Mouse (Mus musculus): ENCODE results near the gene Slx1b. TPM values are rescaled to one million over a fixed set of nuclear protein-coding genes. Genes with fewer than 3 reads are reported as not detected.

The Slx1b gene
- polyA plus RNA-seq, 1 experiment, result 3.4 TPM

DNA sequence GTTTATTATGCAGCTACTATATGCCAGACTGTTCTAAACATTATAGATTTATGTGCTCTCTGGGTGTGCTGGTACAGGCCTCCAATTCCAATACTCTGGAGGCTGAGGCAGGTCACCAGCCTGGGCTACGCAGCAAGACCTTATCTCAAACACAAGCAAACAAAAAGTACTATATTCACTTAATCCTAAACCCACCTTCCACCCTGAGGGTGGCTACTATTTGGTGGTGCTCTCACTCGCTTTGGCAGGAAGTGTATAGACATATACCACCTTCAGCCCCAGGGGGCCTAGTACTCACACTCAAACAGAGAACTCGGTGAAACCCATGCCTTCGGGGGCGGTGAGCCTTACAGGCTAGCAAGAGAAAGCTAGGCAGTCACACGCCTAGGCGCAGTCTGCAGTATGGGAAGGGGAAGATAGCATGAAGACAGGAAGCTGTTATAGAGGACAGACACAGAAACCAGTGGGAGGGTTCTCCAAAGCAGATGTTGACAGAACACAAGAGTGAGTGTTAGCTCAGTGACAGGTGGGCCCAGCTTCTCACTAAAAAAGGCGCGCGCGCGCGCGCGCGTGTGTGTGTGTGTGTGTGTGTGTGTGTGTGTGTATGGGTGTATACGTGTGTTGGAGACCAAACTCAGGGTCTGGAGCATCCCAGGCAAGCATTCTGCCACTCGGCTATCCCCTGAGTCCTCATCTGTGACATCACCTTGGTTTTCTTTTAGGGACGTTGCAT, 12.0 kb upstream of the Slx1b start, which contains the start of gene Coro1a:
Coro1a (minus strand) TSS at position 346 of the 733 bp plus-strand sequence.
- no peak for TF ChIP-seq GATA1 (IDR thresholded peaks at IDR 0.05; ENCODE audit: low read length)

DNA sequence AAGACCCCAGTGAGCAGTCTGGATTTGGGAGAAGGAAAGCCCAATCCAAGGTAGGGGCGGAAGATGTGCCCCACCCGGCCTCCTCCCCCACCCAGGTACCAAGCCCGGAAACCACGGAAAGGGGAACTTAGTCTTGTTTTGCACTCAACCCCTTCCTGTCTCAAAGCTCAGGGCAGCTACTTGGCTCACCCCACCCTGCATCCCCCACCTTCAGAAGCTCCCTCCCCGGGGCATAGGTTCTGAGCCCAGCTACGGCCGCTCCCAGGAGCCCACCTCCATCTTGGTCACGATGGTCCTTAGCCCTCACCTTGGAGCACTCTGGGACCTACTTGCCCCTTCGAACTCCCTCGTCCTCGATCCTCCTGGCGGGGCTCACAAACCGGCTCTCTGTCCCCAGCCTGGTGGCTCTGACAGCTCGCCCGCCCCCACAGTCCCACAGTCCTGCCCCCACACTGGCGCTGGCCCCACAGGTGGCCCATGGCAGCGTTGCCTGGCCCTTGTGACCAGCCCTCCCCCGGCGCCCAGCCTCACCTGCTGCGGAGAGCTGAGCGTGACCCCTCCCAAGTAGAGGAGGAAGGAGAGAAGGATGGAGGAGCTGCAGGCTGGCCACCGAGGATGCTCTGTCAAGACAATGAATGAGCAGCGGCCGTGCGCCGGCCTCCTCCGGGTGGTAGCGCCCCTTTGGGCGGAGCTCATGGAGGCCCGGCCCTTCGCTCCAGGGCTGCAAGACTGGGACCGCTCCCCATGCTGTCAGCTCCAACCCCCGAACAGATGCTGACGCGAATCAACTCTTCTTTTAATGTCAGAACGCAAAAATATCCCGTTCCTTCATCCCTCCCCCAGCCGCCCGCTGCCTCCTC, 8.8 kb upstream of the Slx1b start:
- TF ChIP-seq GATA1 (IDR thresholded peaks at IDR 0.05; ENCODE audit: low read length), result no peak

DNA sequence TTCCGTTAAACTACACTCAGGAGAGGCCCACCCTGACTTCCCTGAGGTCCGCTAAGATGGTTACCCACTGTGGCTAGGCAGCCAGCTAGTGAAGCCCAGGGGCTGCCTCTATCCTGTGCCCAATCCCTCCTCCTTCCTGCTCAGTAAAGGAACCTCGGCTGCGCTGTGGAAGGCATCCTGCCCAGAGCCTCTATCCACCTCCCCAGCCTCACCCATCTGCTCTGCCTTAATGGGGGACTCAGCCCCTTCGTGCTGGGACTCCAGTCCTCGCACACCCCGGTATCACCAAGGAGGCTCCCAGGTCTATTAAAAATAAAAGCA, 8.1 kb upstream of the Slx1b start:
- TF ChIP-seq GATA1 (IDR thresholded peaks at IDR 0.05; ENCODE audit: low read length), result no peak

DNA sequence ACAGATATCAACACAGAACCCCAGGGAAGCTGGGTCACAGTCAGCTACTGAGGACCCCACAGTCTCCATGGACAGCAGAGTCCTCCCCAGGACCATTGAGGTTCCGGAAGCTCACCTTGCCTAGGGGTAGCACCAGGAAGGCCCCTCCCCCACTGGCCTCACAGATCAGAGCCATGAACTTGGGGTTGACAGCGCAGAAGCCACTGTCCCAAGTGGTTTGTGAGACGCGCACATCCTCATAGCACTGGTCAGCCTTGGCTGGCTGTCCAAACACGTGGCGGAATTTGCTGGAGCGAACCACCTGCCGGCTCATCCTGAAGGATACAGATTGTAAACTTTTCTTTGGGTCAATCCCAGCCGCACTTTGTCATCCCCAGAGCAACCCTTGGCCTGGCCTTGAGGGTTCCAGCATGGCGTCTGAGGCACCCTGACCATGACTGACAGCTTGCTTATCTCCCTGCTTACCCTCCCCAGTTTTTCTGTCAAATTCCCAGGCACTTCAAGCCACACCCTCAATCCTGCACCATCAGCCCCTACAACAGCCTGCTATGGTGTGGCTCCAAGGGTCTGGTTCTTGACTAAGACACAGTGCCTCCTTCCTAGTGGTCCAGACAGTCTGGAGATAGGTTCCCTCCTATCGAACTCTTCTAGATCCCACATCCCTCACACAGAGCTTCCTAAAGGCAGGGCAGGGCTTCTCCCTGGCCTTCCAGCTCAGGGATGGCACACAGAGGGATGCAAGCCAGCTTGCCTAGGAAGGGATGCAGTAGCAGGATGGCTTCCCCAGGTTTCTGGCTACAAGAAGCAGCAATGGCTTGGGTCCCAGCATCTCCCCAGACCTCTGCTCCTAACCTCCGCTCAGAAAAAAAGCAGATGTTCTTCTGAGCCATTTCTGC, 7.5 kb upstream of the Slx1b start:
- TF ChIP-seq GATA1 (IDR thresholded peaks at IDR 0.05; ENCODE audit: low read length), result no peak

- no peak for TF ChIP-seq GATA1 (IDR thresholded peaks at IDR 0.05; ENCODE audit: low read length)
Observed at GRCm38 (mm10) chr7:126702358-126702757, 6.8 kb upstream of the Slx1b start.

DNA sequence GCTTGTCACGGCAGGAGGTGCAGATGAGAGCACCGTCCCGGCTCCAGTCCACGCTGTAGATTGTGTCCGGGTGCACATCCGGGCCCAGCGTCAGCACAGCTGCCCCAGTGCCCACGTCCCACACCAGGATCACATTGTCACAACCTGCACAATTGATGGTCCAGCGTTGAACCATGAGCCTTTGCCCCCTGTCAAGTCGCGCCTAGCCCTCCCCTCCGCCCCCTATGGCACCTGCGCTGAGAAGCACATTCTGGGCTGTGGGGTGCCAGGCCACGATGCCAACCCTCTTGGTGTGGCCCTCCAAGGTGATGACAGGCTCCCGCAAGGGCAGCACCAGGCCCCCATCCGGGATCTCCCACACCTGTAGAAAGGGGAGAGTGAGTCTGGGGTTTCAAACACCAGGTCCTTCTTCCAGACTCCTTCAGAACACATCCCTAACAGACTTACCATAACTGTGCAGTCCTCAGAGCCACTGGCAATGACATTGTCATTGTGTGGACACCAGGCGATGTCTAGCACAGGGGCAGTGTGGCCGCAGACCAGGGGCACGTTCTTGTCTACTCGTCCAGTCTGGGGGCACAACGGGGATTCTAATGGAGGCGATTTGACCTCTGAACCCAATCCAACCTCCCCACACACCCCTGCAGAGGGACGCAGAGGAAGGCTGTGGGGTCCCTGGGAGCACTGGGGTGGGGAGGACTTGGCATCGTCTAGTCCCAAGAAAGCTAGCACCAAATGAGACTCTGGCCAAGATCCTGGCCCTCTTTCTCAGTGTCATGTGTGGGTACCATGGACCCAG, 6.2 kb upstream of the Slx1b start:
- TF ChIP-seq GATA1 (IDR thresholded peaks at IDR 0.05; ENCODE audit: low read length), result no peak

DNA sequence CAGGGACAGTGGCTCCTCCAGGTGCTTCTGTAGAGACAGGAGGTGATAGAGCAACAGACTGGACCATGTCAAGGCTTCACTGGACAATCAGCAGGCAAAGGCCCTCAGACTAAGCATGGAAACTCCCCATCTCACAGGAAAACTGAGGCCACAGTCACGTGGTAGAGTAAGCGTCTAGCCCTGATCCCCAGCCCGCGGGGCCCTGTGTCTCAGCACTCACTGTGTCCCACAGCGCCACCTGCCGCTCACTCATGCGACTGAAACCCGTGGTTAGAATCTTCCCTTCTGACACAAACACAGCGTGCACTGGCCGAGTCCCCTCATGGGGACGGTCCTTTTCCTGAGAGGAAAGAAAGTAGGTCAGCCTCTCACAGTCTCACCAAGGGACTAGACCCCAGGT, 5.5 kb upstream of the Slx1b start:
- no peak for TF ChIP-seq GATA1 (IDR thresholded peaks at IDR 0.05; ENCODE audit: low read length)

- no peak for TF ChIP-seq GATA1 (IDR thresholded peaks at IDR 0.05; ENCODE audit: low read length)
Observed at GRCm38 (mm10) chr7:126700063-126701015, 4.8 kb upstream of the Slx1b start.

DNA sequence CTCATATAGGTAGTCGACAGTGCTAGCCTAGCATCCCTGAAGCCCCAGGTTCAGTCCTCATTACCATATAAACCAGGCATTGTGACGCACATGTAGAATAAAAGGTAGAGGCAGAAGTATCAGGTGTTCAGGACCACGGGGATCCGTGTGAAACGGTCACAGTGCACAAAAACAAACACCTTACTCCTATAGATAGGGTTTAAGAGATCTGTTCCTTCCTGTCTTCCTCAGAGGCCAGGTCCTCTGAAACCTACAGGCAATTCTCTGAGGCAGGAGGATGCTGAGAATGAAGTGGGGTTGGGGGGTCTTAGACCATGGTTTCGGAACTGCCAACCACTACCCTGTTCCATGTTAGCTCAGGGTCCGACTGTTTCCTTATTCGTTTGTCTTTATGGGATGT, 2.3 kb upstream of the Slx1b start:
- TF ChIP-seq GATA1 (IDR thresholded peaks at IDR 0.05; ENCODE audit: low read length), result no peak

GRCm38 (mm10) chr7:126696886-126697285, 1.3 kb upstream of the Slx1b start:
- TF ChIP-seq GATA1 (IDR thresholded peaks at IDR 0.05; ENCODE audit: low read length), result no peak

- TF ChIP-seq GATA1 (IDR thresholded peaks at IDR 0.05; ENCODE audit: low read length), result no peak
Observed at GRCm38 (mm10) chr7:126696303-126696702, 719 bp upstream of the Slx1b start.

DNA sequence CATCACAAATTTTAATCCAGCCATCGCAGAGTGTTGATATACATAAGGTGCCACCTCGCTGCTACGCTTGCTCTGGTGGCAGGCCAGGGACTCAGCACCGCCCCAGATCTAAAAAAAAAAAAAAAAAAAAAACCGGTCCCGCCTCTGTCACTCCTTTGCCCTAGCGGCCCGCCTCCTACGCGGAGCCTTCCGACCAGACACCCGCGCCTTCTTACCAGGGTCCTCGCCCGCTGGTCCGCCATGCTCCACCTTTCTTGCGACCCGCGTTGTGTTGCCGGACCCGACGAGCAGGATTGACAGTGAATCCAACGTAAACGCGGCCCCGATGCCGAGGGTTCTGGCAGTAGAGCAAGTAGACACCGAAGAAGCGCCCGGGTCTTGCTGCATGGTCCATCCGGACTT, 373 bp downstream of the Slx1b start, which contains the start of gene Bola2:
Bola2 (plus strand) TSS at position 192 of the 402 bp plus-strand sequence.
- no peak for TF ChIP-seq GATA1 (IDR thresholded peaks at IDR 0.05; ENCODE audit: low read length)

DNA sequence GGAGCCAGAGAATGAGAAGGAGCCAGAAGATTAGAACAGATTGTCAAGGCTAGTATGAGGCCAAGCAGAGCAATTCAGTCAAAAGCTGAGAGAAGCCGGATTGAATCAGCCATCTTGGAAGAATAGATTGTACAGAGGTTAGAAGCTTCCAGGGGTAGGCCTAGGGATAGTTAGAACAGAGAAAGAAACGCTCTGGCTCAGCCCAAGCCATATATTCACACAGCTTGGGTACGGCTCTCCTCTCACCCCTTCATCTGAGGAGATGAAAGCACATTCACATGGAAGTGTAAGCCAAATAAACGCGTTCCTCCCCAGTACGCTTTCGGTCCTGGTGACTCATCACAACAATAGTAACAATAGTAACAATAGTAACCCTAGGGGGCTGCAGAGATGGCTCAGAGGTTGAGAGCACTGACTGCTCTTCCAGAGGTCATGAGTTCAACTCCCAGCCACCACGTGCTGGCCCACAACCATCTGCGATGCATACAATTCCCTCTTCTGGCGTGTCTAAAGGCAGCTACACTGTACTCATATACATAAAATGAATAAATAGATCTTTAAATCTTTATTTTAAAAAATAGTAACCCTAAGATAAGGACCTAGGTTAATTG, 1.0 kb downstream of the Slx1b start:
- TF ChIP-seq GATA1 (IDR thresholded peaks at IDR 0.05; ENCODE audit: low read length), result no peak

Measured in G1E-ER4 (cell line).